Comparison of ENCODE assay signal across 29 mouse cellular contexts in the genomic region with DNA sequence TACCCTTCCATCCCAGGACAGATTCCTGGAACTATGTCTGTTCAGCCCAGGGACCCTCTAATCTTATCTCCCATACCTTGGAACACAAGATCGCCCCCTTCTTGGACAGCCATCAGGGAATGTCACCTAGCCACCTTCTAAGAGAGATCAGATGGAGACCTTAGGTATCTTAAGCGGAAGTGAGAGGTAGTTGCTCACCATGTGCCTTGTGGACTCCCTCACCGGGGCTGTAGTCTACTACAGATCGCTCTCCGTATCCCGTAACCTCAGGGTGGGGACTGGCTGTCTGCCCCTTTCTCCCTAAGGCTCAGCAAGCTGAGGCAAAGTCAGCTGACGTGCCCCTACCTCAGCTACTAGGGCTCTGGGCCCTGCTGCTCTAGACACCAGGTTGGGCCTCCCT. TPM values are rescaled to one million over a fixed set of nuclear protein-coding genes. Genes with fewer than 3 reads are reported as not detected.
DNase-seq lines count a peak whose midpoint lies in the region; ATAC-seq lines count a peak whose summit lies in the region.
"Had no signal": no experiment of that assay in that cellular context is flagged by ENCODE, and none has a peak within 500 bp of the region (broad histone marks: within the 10 kb centered on the region; RNA-seq: fewer than 3 reads in every experiment).

No protein-coding gene starts in this region.

- no peaks in the 10 kb centered on the region for H3K27me3 ChIP-seq in forebrain, embryonic 13.5 days
- H3K27me3 ChIP-seq in forebrain, embryonic 11.5 days (ENCODE audit: control insufficient read depth, insufficient read depth, low read length), result no peaks in the 10 kb centered on the region
- no peaks in the 10 kb centered on the region for H3K27me3 ChIP-seq in liver, embryonic 11.5 days (replicated peaks; ENCODE audit: control insufficient read depth, insufficient read depth, low read length)
- H3K27me3 ChIP-seq in liver, embryonic 12.5 days (replicated peaks), result no peaks in the 10 kb centered on the region
- H3K27me3 ChIP-seq: forebrain, embryonic 15.5 days; heart, embryonic 13.5 days; limb, embryonic 12.5 days; midbrain, embryonic 12.5 days; neural tube, embryonic 12.5 days; stomach, embryonic 15.5 days had no signal

- DNase-seq in forebrain, embryonic 11.5 days (ENCODE audit: low spot score), result no peak
- DNase-seq in liver, embryonic 11.5 days (ENCODE audit: low spot score), result no peak
- no peak for DNase-seq in liver
- peak; percentile 58 for DNase-seq in yolk sac, embryonic 10.5 days (ENCODE audit: low spot score)
- no peak for DNase-seq in frontal cortex, postnatal 36 days (ENCODE audit: low spot score in 2 of 2)
- DNase-seq: adrenal gland, postnatal 36 days; cerebellum, adult 11-12 months; gastrocnemius, postnatal 36 days; heart, adult 2 months; heart, postnatal 14 days; layer of hippocampus, postnatal 36 days; lung, embryonic 14.5 days; right cerebral cortex, adult 18-20 months; right cerebral cortex, postnatal 4 days; thymus, postnatal 25 days had no signal

- no peaks in the 10 kb centered on the region for H3K9me3 ChIP-seq in forebrain, embryonic 13.5 days (replicated peaks)
- no peaks in the 10 kb centered on the region for H3K9me3 ChIP-seq in forebrain, embryonic 11.5 days (ENCODE audit: control insufficient read depth, low read length)
- H3K9me3 ChIP-seq in liver, embryonic 11.5 days (ENCODE audit: control insufficient read depth, low read length), result no peaks in the 10 kb centered on the region
- no peaks in the 10 kb centered on the region for H3K9me3 ChIP-seq in liver, embryonic 12.5 days (replicated peaks)
- H3K9me3 ChIP-seq: forebrain, embryonic 15.5 days; heart, embryonic 13.5 days; limb, embryonic 12.5 days; midbrain, embryonic 12.5 days; neural tube, embryonic 12.5 days; stomach, embryonic 15.5 days had no signal

- 89% methylated on average over 7 of the region's 7 CpGs for WGBS in forebrain, embryonic 13.5 days
- 92% methylated on average over 7 of the region's 7 CpGs for WGBS in forebrain, embryonic 11.5 days
- WGBS in liver, embryonic 11.5 days, result 75% methylated on average over 7 of the region's 7 CpGs
- 67% methylated on average over 7 of the region's 7 CpGs for WGBS in liver, embryonic 12.5 days (ENCODE audit: insufficient replicate concordance)

- peaks cover 7% of the 10 kb centered on the region for H3K4me1 ChIP-seq in forebrain, embryonic 13.5 days
- H3K4me1 ChIP-seq in forebrain, embryonic 11.5 days (replicated peaks; ENCODE audit: control insufficient read depth, insufficient read depth, low read length), result no peaks in the 10 kb centered on the region
- peaks cover 41% of the 10 kb centered on the region for H3K4me1 ChIP-seq in liver, embryonic 11.5 days (replicated peaks; ENCODE audit: control insufficient read depth, insufficient read depth, low read length)
- H3K4me1 ChIP-seq in liver, embryonic 12.5 days, result peaks cover 55% of the 10 kb centered on the region
- H3K4me1 ChIP-seq: neural tube, embryonic 12.5 days had no signal

- ATAC-seq in forebrain, embryonic 13.5 days, result no peak
- ATAC-seq in forebrain, embryonic 11.5 days (replicated peaks; ENCODE audit: low FRiP score), result no peak
- ATAC-seq in liver, embryonic 11.5 days (replicated peaks; ENCODE audit: low FRiP score), result no peak
- no peak for ATAC-seq in liver, embryonic 12.5 days
- no peak for ATAC-seq in inflammation-experienced regulatory T-cells, adult 6 months
- ATAC-seq: CD4-positive, CD25-positive, alpha-beta regulatory T cell, adult 4 months; forebrain, embryonic 15.5 days had no signal

- H3K36me3 ChIP-seq in forebrain, embryonic 13.5 days (ENCODE audit: poor library complexity, severe bottlenecking), result peaks cover 49% of the 10 kb centered on the region
- H3K36me3 ChIP-seq in forebrain, embryonic 11.5 days (ENCODE audit: control insufficient read depth, insufficient read depth, low read length), result peaks cover 7% of the 10 kb centered on the region
- peaks cover 34% of the 10 kb centered on the region for H3K36me3 ChIP-seq in liver, embryonic 11.5 days (ENCODE audit: control insufficient read depth, insufficient read depth, low read length)
- H3K36me3 ChIP-seq in liver, embryonic 12.5 days, result peaks cover 50% of the 10 kb centered on the region

- H3K9ac ChIP-seq in forebrain, embryonic 13.5 days, result peak overlapping the region; percentile 4; the same call in 1 of the 2 replicates
- no peak overlapping the region for H3K9ac ChIP-seq in forebrain, embryonic 11.5 days (ENCODE audit: low read length)
- H3K9ac ChIP-seq in liver, embryonic 11.5 days (ENCODE audit: low read depth, low read length), result peak overlapping the region; percentile 52
- peak overlapping the region; percentile 57 for H3K9ac ChIP-seq in liver, embryonic 12.5 days
- H3K9ac ChIP-seq: forebrain, embryonic 15.5 days; hindbrain, embryonic 14.5 days; limb, embryonic 12.5 days; lung, embryonic 14.5 days; midbrain, embryonic 12.5 days; stomach, embryonic 15.5 days had no signal

- H3K4me2 ChIP-seq in forebrain, embryonic 13.5 days, result no peak overlapping the region
- no peak overlapping the region for H3K4me2 ChIP-seq in forebrain, embryonic 11.5 days (ENCODE audit: low read depth, low read length, severe bottlenecking)
- peak overlapping the region; percentile 27 for H3K4me2 ChIP-seq in liver, embryonic 11.5 days
- H3K4me2 ChIP-seq in liver, embryonic 12.5 days, result peak overlapping the region; percentile 50
- H3K4me2 ChIP-seq: forebrain, embryonic 15.5 days; heart, embryonic 13.5 days; hindbrain, embryonic 14.5 days; limb, embryonic 12.5 days; lung, embryonic 14.5 days; midbrain, embryonic 12.5 days; neural tube, embryonic 12.5 days; stomach, embryonic 15.5 days had no signal

- H3K27ac ChIP-seq in forebrain, embryonic 13.5 days, result no peak overlapping the region
- H3K27ac ChIP-seq in forebrain, embryonic 11.5 days (ENCODE audit: low read depth, low read length), result no peak overlapping the region
- H3K27ac ChIP-seq in liver, embryonic 11.5 days (ENCODE audit: low read depth, low read length), result peak overlapping the region; percentile 73
- H3K27ac ChIP-seq in liver, embryonic 12.5 days, result peak overlapping the region; percentile 82
- H3K27ac ChIP-seq: forebrain, embryonic 15.5 days; heart, adult 2 months; heart, embryonic 13.5 days; hindbrain, embryonic 14.5 days; limb, embryonic 12.5 days; midbrain, embryonic 12.5 days; neural tube, embryonic 12.5 days; stomach, embryonic 15.5 days had no signal

- H3K4me3 ChIP-seq in forebrain, embryonic 13.5 days, result no peak overlapping the region
- H3K4me3 ChIP-seq in forebrain, embryonic 11.5 days (ENCODE audit: low read depth, low read length), result no peak overlapping the region
- H3K4me3 ChIP-seq in liver, embryonic 11.5 days (ENCODE audit: low read depth, low read length), result no peak overlapping the region
- H3K4me3 ChIP-seq in liver, embryonic 12.5 days, result no peak overlapping the region
- H3K4me3 ChIP-seq: forebrain, embryonic 15.5 days; heart, adult 2 months; heart, embryonic 13.5 days; limb, embryonic 12.5 days; midbrain, embryonic 12.5 days; neural tube, embryonic 12.5 days; stomach, embryonic 15.5 days had no signal

RNA-seq across cellular contexts. Expression of gene Ly6g5c, which starts 4.0 kb away (rescaled TPM):
- polyA plus RNA-seq in forebrain, embryonic 13.5 days (2015; fragmentation: Nextera tagmentation; extraction: Ambion mirVana), result not detected in 2 replicates
- not detected in 2 replicates for polyA plus RNA-seq in forebrain, embryonic 11.5 days (2014; fragmentation: Nextera tagmentation; extraction: Ambion mirVana)
- not detected in 2 replicates for polyA plus RNA-seq in liver, embryonic 11.5 days (2014; fragmentation: Nextera tagmentation; extraction: Ambion mirVana)
- not detected in 2 replicates for polyA plus RNA-seq in liver, embryonic 12.5 days (2016; fragmentation: Nextera tagmentation; extraction: Ambion mirVana)
- not detected for polyA plus RNA-seq in inflammation-experienced regulatory T-cells, adult 6 months (2017; shearing (Covaris generic))
- polyA plus RNA-seq: CD4-positive, CD25-positive, alpha-beta regulatory T cell, adult 4 months; cortical plate, adult 2 months; embryonic facial prominence, embryonic 11.5 days; forebrain, embryonic 15.5 days; heart, adult 2 months; heart, embryonic 13.5 days; hindbrain, embryonic 14.5 days; intestine, embryonic 14.5 days; limb, embryonic 12.5 days; lung, embryonic 14.5 days; midbrain, embryonic 12.5 days; neural tube, embryonic 12.5 days; stomach, embryonic 15.5 days had no signal

RNA-seq across cellular contexts. Expression of gene Ly6g5b, which starts 11.1 kb away (rescaled TPM):
- 1.2 and 1.3 TPM in 2 replicates for polyA plus RNA-seq in forebrain, embryonic 13.5 days (2015; fragmentation: Nextera tagmentation; extraction: Ambion mirVana)
- polyA plus RNA-seq in forebrain, embryonic 11.5 days (2014; fragmentation: Nextera tagmentation; extraction: Ambion mirVana), result 1.4 and 1.9 TPM in 2 replicates
- 0.69 and 0.89 TPM in 2 replicates for polyA plus RNA-seq in liver, embryonic 11.5 days (2014; fragmentation: Nextera tagmentation; extraction: Ambion mirVana)
- 0.55 and 0.81 TPM in 2 replicates for polyA plus RNA-seq in liver, embryonic 12.5 days (2016; fragmentation: Nextera tagmentation; extraction: Ambion mirVana)
- 1 to 10 TPM; 1.9 to 8.9 (median 3.9) TPM for polyA plus RNA-seq in inflammation-experienced regulatory T-cells, adult 6 months (2017; shearing (Covaris generic))

RNA-seq across cellular contexts. Expression of gene Abhd16a, which starts 15.0 kb away (rescaled TPM):
- 74.9 and 77.6 TPM in 2 replicates for polyA plus RNA-seq in forebrain, embryonic 13.5 days (2015; fragmentation: Nextera tagmentation; extraction: Ambion mirVana)
- 52.6 and 53.8 TPM in 2 replicates for polyA plus RNA-seq in forebrain, embryonic 11.5 days (2014; fragmentation: Nextera tagmentation; extraction: Ambion mirVana)
- polyA plus RNA-seq in liver, embryonic 11.5 days (2014; fragmentation: Nextera tagmentation; extraction: Ambion mirVana), result 71.6 and 79.8 TPM in 2 replicates
- polyA plus RNA-seq in liver, embryonic 12.5 days (2016; fragmentation: Nextera tagmentation; extraction: Ambion mirVana), result 60.2 and 61.1 TPM in 2 replicates
- 10 to 100 TPM; 22.3 to 26.3 (median 25.6) TPM for polyA plus RNA-seq in inflammation-experienced regulatory T-cells, adult 6 months (2017; shearing (Covaris generic))

RNA-seq across cellular contexts. Expression of gene Gpank1, which starts 17.2 kb away (rescaled TPM):
- 32.4 and 33.3 TPM in 2 replicates for polyA plus RNA-seq in forebrain, embryonic 13.5 days (2015; fragmentation: Nextera tagmentation; extraction: Ambion mirVana)
- 29.5 and 33.7 TPM in 2 replicates for polyA plus RNA-seq in forebrain, embryonic 11.5 days (2014; fragmentation: Nextera tagmentation; extraction: Ambion mirVana)
- 23.7 and 25.2 TPM in 2 replicates for polyA plus RNA-seq in liver, embryonic 11.5 days (2014; fragmentation: Nextera tagmentation; extraction: Ambion mirVana)
- polyA plus RNA-seq in liver, embryonic 12.5 days (2016; fragmentation: Nextera tagmentation; extraction: Ambion mirVana), result 16.5 and 19.6 TPM in 2 replicates
- polyA plus RNA-seq in inflammation-experienced regulatory T-cells, adult 6 months (2017; shearing (Covaris generic)), result 10 to 100 TPM; 57.1 to 87.4 (median 74.3) TPM

RNA-seq across cellular contexts. Expression of gene Csnk2b, which starts 17.8 kb away (rescaled TPM):
- polyA plus RNA-seq in forebrain, embryonic 13.5 days (2015; fragmentation: Nextera tagmentation; extraction: Ambion mirVana), result 339 and 356 TPM in 2 replicates
- 296 and 297 TPM in 2 replicates for polyA plus RNA-seq in forebrain, embryonic 11.5 days (2014; fragmentation: Nextera tagmentation; extraction: Ambion mirVana)
- 246 and 259 TPM in 2 replicates for polyA plus RNA-seq in liver, embryonic 11.5 days (2014; fragmentation: Nextera tagmentation; extraction: Ambion mirVana)
- polyA plus RNA-seq in liver, embryonic 12.5 days (2016; fragmentation: Nextera tagmentation; extraction: Ambion mirVana), result 187 and 192 TPM in 2 replicates
- 100 to 1,000 TPM; 246 to 346 (median 344) TPM for polyA plus RNA-seq in inflammation-experienced regulatory T-cells, adult 6 months (2017; shearing (Covaris generic))

Comparison
In these comparisons a context has a peak if more than half of its experiments do, and no peak if none do; other contexts are left out.
1. H3K27ac ChIP-seq: peak in liver, embryonic 11.5 days (single experiment) and liver, embryonic 12.5 days (single experiment); none in forebrain, embryonic 13.5 days (single experiment) and forebrain, embryonic 11.5 days (single experiment).
2. H3K4me2 ChIP-seq: peak in liver, embryonic 11.5 days (single experiment) and liver, embryonic 12.5 days (single experiment); none in forebrain, embryonic 13.5 days (single experiment) and forebrain, embryonic 11.5 days (single experiment).